21 mouse cellular contexts compared by ENCODE assay signal in the genomic region with DNA sequence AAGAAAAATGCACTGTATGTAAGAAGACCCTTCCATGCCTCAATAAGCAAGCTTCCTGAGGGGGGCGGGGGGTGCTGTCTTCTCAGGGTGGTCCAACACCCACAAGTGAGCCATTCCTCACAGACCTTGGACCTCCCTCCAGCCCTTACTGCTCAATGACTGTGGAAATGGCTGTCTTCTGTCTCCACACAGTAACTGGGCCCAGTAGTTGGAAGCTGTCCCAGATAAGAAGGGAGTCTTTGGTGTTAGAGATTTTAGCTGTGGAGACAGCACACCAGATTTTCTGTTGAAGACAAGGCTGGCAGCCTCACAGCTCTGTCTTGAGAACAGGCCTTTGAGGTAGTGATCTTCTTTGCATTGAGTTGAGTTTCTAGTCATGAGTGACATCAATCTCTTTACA. TPM values are rescaled to one million over a fixed set of nuclear protein-coding genes. Genes with fewer than 3 reads are reported as not detected.
DNase-seq lines count a peak whose midpoint lies in the region; ATAC-seq and TF ChIP-seq lines count a peak whose summit lies in the region.
"Had no signal": no experiment of that assay in that cellular context is flagged by ENCODE, and none has a peak within 500 bp of the region (broad histone marks: within the 10 kb centered on the region; RNA-seq: fewer than 3 reads in every experiment).

No protein-coding gene starts in this region.

- DNase-seq in liver, adult 2 months (ENCODE audit: extremely low read depth, low read depth, low spot score): no peak
- DNase-seq in liver: no peak
- peak; percentile 65 for DNase-seq in lung, postnatal 0 days (ENCODE audit: low spot score)
- no peak for DNase-seq in lung, postnatal 25 days (ENCODE audit: low spot score)
- DNase-seq in stomach, postnatal 0 days (ENCODE audit: low spot score): no peak
- peak; percentile 12 for DNase-seq in telencephalon, adult 2 months (ENCODE audit: low read depth, low spot score)
- DNase-seq in gastrocnemius, postnatal 14 days: no peak
- DNase-seq: adrenal gland, adult 8-10 months; adrenal gland, postnatal 36 days; cerebellum, adult 11-12 months; cerebellum, adult 9-10 months; cerebellum, postnatal 36 days; gastrocnemius, adult 2 months; gastrocnemius, postnatal 36 days; heart, adult 11 months; heart, postnatal 36 days had no signal

- H3K27ac ChIP-seq in liver, adult 2 months (replicated peaks; ENCODE audit: insufficient read depth, low read depth, low read length): peak overlapping the region; percentile 72
- H3K27ac ChIP-seq in lung, postnatal 0 days (ENCODE audit: low read length): peak overlapping the region; percentile 69
- H3K27ac ChIP-seq in stomach, embryonic 15.5 days: 0 out of 2 replicates have a peak overlapping the region, but pooled peaks have one; percentile 11
- no peak overlapping the region for H3K27ac ChIP-seq in stomach, postnatal 0 days (replicated peaks)
- H3K27ac ChIP-seq: embryonic facial prominence, embryonic 13.5 days; forebrain, embryonic 12.5 days; gastrocnemius, adult 2 months; heart, embryonic 13.5 days; hindbrain, embryonic 15.5 days had no signal

- peak overlapping the region; percentile 12; the same call in 1 of the 2 replicates for H3K9ac ChIP-seq in liver, adult 2 months (ENCODE audit: low read depth, low read length)
- no peak overlapping the region for H3K9ac ChIP-seq in lung, postnatal 0 days (replicated peaks; ENCODE audit: low read depth)
- H3K9ac ChIP-seq in stomach, embryonic 15.5 days: no peak overlapping the region
- no peak overlapping the region for H3K9ac ChIP-seq in stomach, postnatal 0 days (ENCODE audit: low read length)
- H3K9ac ChIP-seq: embryonic facial prominence, embryonic 13.5 days; forebrain, embryonic 12.5 days; heart, embryonic 13.5 days; hindbrain, embryonic 15.5 days had no signal

- H3K4me1 ChIP-seq in liver, adult 2 months (ENCODE audit: control insufficient read depth, insufficient read depth, low read length): peaks cover 53% of the 10 kb centered on the region
- no peaks in the 10 kb centered on the region for H3K4me1 ChIP-seq in lung, postnatal 0 days (ENCODE audit: insufficient read depth, low read depth, low read length)
- H3K4me1 ChIP-seq in stomach, embryonic 15.5 days: peaks cover 12% of the 10 kb centered on the region; the same call in 1 of the 2 replicates
- H3K4me1 ChIP-seq in stomach, postnatal 0 days (replicated peaks; ENCODE audit: control insufficient read depth, insufficient read depth): no peaks in the 10 kb centered on the region

- TF ChIP-seq POLR2A in liver, adult 2 months (IDR thresholded peaks at IDR 0.05; ENCODE audit: extremely low read depth, insufficient read depth, low read length): no peak

- no peaks in the 10 kb centered on the region for H3K36me3 ChIP-seq in liver, adult 2 months (ENCODE audit: control insufficient read depth, insufficient read depth, low read length)
- no peaks in the 10 kb centered on the region for H3K36me3 ChIP-seq in lung, postnatal 0 days (ENCODE audit: insufficient read depth, low read length)
- no peaks in the 10 kb centered on the region for H3K36me3 ChIP-seq in stomach, embryonic 15.5 days
- H3K36me3 ChIP-seq in stomach, postnatal 0 days (ENCODE audit: control insufficient read depth, insufficient read depth, low read length): no peaks in the 10 kb centered on the region
- H3K36me3 ChIP-seq: forebrain, embryonic 12.5 days; heart, embryonic 13.5 days; hindbrain, embryonic 15.5 days had no signal

- intact Hi-C loops in gastrocnemius, postnatal 14 days (cut with DNase I; ENCODE audit: low total_unique reads): no loop called here

- no peaks in the 10 kb centered on the region for H3K27me3 ChIP-seq in liver, adult 2 months (ENCODE audit: control insufficient read depth, insufficient read depth, low read length)
- H3K27me3 ChIP-seq in lung, postnatal 0 days (replicated peaks; ENCODE audit: insufficient read depth, low read length): no peaks in the 10 kb centered on the region
- H3K27me3 ChIP-seq in stomach, embryonic 15.5 days (replicated peaks): no peaks in the 10 kb centered on the region
- H3K27me3 ChIP-seq in stomach, postnatal 0 days (ENCODE audit: control insufficient read depth, insufficient read depth, low read length): no peaks in the 10 kb centered on the region
- H3K27me3 ChIP-seq: embryonic facial prominence, embryonic 13.5 days; forebrain, embryonic 12.5 days; heart, embryonic 13.5 days; hindbrain, embryonic 15.5 days had no signal

- ATAC-seq in lung, postnatal 0 days: peak; percentile 26
- ATAC-seq in stomach, embryonic 15.5 days (ENCODE audit: insufficient read depth, low FRiP score, low read depth): no peak
- ATAC-seq in stomach, postnatal 0 days (ENCODE audit: low FRiP score, low TSS enrichment): no peak

- no peak overlapping the region for H3K4me2 ChIP-seq in lung, postnatal 0 days (replicated peaks; ENCODE audit: low read depth, low read length)
- no peak overlapping the region for H3K4me2 ChIP-seq in stomach, embryonic 15.5 days
- H3K4me2 ChIP-seq in stomach, postnatal 0 days (replicated peaks; ENCODE audit: low read depth): no peak overlapping the region
- H3K4me2 ChIP-seq: embryonic facial prominence, embryonic 13.5 days; forebrain, embryonic 12.5 days; heart, embryonic 13.5 days; hindbrain, embryonic 15.5 days had no signal

- no peak for TF ChIP-seq CTCF in liver, adult 2 months (IDR thresholded peaks at IDR 0.05; ENCODE audit: low read depth, low read length)
- TF ChIP-seq CTCF in lung, postnatal 0 days (IDR thresholded peaks at IDR 0.05): no peak
- no peak for TF ChIP-seq CTCF in stomach, postnatal 0 days (IDR thresholded peaks at IDR 0.05; ENCODE audit: low read depth)

- no peaks in the 10 kb centered on the region for H3K9me3 ChIP-seq in lung, postnatal 0 days (ENCODE audit: low read length)
- H3K9me3 ChIP-seq in stomach, embryonic 15.5 days: no peaks in the 10 kb centered on the region
- no peaks in the 10 kb centered on the region for H3K9me3 ChIP-seq in stomach, postnatal 0 days (ENCODE audit: control insufficient read depth, low read length)
- H3K9me3 ChIP-seq: embryonic facial prominence, embryonic 13.5 days; forebrain, embryonic 12.5 days; heart, embryonic 13.5 days; hindbrain, embryonic 15.5 days had no signal

- no peak overlapping the region for H3K4me3 ChIP-seq in liver, adult 2 months (ENCODE audit: insufficient read depth, low read depth, low read length)
- H3K4me3 ChIP-seq in lung, postnatal 0 days (ENCODE audit: low read depth, low read length): no peak overlapping the region
- no peak overlapping the region for H3K4me3 ChIP-seq in stomach, embryonic 15.5 days (replicated peaks)
- no peak overlapping the region for H3K4me3 ChIP-seq in stomach, postnatal 0 days (ENCODE audit: low read depth, low read length)
- H3K4me3 ChIP-seq: embryonic facial prominence, embryonic 13.5 days; forebrain, embryonic 12.5 days; gastrocnemius, adult 2 months; heart, embryonic 13.5 days; hindbrain, embryonic 15.5 days had no signal

- WGBS in liver, adult 2 months: 96% methylated on average over 1 of the region's 1 CpGs
- WGBS in lung, postnatal 0 days: 71% methylated on average over 1 of the region's 1 CpGs
- 88% methylated on average over 1 of the region's 1 CpGs for WGBS in stomach, embryonic 15.5 days
- 83% methylated on average over 1 of the region's 1 CpGs for WGBS in stomach, postnatal 0 days

- no peak for TF ChIP-seq EP300 in lung, postnatal 0 days (IDR thresholded peaks at IDR 0.05)
- no peak for TF ChIP-seq EP300 in stomach, postnatal 0 days (optimal IDR thresholded peaks at IDR 0.05)

- peaks cover 20% of the 10 kb centered on the region for H3K79me2 ChIP-seq in liver, adult 2 months (ENCODE audit: control insufficient read depth, insufficient read depth, low read length)

RNA-seq across cellular contexts. Expression of a gene that starts 33.2 kb away (rescaled TPM):
- 53.6 and 63.8 TPM in 2 replicates for total RNA-seq in liver, adult 2 months (2014; rRNA removed)
- 156 and 257 TPM in 2 replicates for polyA plus RNA-seq in liver, adult 2 months (2012; rRNA removed)
- polyA plus RNA-seq in lung, postnatal 0 days (2015; fragmentation: Nextera tagmentation; extraction: Ambion mirVana): 127 and 148 TPM in 2 replicates
- polyA plus RNA-seq in stomach, embryonic 15.5 days (2015; fragmentation: Nextera tagmentation; extraction: Ambion mirVana): 112 and 130 TPM in 2 replicates
- polyA plus RNA-seq in stomach, postnatal 0 days (2015; fragmentation: Nextera tagmentation; extraction: Ambion mirVana): 114 and 120 TPM in 2 replicates
- total RNA-seq in gastrocnemius, postnatal 14 days (2021): 10 to 100 TPM; 22.5 to 28.4 TPM

Comparison
In these comparisons a context has a peak if more than half of its experiments do, and no peak if none do; other contexts are left out.
1. DNase-seq: peak in lung, postnatal 0 days (single experiment) and telencephalon, adult 2 months (single experiment); none in liver, adult 2 months (single experiment), liver (single experiment), lung, postnatal 25 days (single experiment), stomach, postnatal 0 days (single experiment) and gastrocnemius, postnatal 14 days (single experiment).